Mouse (Mus musculus) bone marrow macrophage, adult 2 months (primary cell): ENCODE measurements around the gene Yipf4.

ENCODE experiments used
- CTCF ChIP-seq: IDR thresholded peaks from 2 replicates; pipeline ENCODE4 v1.5.1; 2012; ENCODE audit warnings: low read depth, mild to moderate bottlenecking, low read length, moderate library complexity
- POLR2A ChIP-seq: IDR thresholded peaks from 2 replicates; pipeline ENCODE4 v1.6.1; 2012; ENCODE audit warnings: mild to moderate bottlenecking, low read depth, low read length, borderline replicate concordance

DNA sequence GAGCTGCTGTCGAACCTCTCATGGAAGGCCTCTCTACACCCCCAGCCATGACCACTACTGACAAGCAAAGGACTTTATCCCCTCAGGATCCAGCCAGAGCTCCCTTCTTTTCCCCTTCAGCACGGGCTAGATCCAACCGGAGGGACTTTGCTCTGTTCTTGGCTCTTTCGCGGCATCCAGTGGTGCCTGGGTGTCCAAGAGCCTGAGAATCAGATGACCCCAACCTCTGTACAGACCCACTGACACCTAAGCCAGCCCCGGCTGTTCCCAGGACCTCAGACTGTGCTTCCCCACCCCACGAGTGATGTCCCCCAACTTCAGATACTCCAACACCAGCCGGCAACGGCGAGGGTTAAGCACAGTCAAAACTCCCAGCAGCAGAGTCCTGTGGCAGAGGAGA lies 39.5 kb upstream of the Yipf4 start:
- no peak for TF ChIP-seq CTCF
- no peak for TF ChIP-seq POLR2A
